In the genomic region with DNA sequence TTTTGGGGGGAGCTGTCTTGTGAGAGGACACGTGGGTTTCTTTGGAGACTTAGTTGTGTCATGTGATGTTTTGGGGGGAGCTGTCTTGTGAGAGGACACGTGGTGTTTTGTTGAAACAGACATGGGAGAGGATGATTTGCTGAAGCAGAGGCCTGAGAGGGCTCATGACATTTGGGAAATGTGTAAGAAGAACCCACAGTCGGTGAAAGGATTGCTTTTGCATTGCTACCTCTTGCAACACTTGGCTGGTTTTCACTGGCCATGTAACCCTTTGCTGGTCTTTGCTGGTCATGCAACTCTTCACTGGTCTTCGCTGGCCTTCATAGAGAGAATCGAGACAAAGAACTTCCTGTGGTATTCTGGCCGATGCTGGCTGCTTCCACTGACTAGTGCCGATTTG, we compare ENCODE assay signal across 14 mouse cellular contexts.
"Had no signal": no experiment of that assay in that cellular context is flagged by ENCODE, and none has a peak within 500 bp of the region (broad histone marks: within the 10 kb centered on the region; RNA-seq: fewer than 3 reads in every experiment).

No protein-coding gene starts in this region.

- DNase-seq: kidney, adult 2 months; kidney, postnatal 14 days; liver; lung, adult 2 months; lung, postnatal 4 days; right cerebral cortex, adult 18-20 months; right cerebral cortex, postnatal 25 days; thymus, postnatal 4 days had no signal

- H3K4me1 ChIP-seq: kidney, embryonic 15.5 days; limb, embryonic 12.5 days; midbrain, embryonic 12.5 days; neural tube, embryonic 15.5 days had no signal

- H3K4me3 ChIP-seq: kidney, embryonic 15.5 days; limb, embryonic 12.5 days; midbrain, embryonic 12.5 days; neural tube, embryonic 15.5 days had no signal

- H3K4me2 ChIP-seq: kidney, embryonic 15.5 days; limb, embryonic 12.5 days; midbrain, embryonic 12.5 days; neural tube, embryonic 15.5 days had no signal

- H3K27me3 ChIP-seq: kidney, embryonic 15.5 days; limb, embryonic 12.5 days; neural tube, embryonic 15.5 days had no signal

- H3K27ac ChIP-seq: kidney, embryonic 15.5 days; limb, embryonic 12.5 days; liver, embryonic 14.5 days; midbrain, embryonic 12.5 days; neural tube, embryonic 15.5 days; stomach, postnatal 0 days had no signal

- H3K36me3 ChIP-seq: kidney, embryonic 15.5 days; limb, embryonic 12.5 days; midbrain, embryonic 12.5 days; neural tube, embryonic 15.5 days had no signal
